Mouse (Mus musculus): ENCODE measurements at regions not wholly inside any gene's neighbourhood (a gene's known extent, or its start where the extent isn't known, plus 50 kb on each side); places are given as distances from the start of the nearest gene placed in this dataset.

DNA sequence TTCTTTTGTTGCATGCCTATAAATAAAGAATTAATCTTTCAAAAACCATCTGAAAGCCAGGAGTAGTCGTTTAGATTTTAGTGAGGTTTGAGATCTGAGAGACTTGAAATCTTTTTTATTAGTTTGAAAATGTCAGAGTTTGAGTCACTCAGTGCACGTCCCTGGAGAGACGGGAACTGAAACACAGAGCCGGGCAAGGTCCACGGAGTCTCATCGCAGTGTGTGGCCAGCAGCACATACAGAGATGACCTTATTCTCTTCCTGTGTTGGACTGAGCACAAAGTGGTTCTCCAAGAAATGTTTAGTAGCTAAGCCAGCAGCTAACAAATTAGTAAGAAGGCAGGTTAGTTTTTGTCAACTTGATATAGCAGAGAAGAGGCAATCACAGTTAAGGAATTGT lies 350.0 kb upstream of the Klf12 start:
- H3K4me1 ChIP-seq (ENCODE audit: control insufficient read depth, insufficient read depth, low read length): no peaks in the 10 kb centered on the region
- 70% methylated on average over 6 of the region's 6 CpGs for WGBS
- no peak for ATAC-seq (ENCODE audit: low FRiP score, low read depth)
- H3K4me2 ChIP-seq (replicated peaks; ENCODE audit: low read depth, low read length, severe bottlenecking): no peak overlapping the region
- no peak for TF ChIP-seq POLR2A (IDR thresholded peaks at IDR 0.05; ENCODE audit: borderline replicate concordance, extremely low read depth, insufficient read depth, insufficient read length)
- DNase-seq (ENCODE audit: low spot score): no peak
- H3K27ac ChIP-seq (replicated peaks; ENCODE audit: low read depth, low read length): no peak overlapping the region
- no peaks in the 10 kb centered on the region for H3K36me3 ChIP-seq (ENCODE audit: control insufficient read depth, insufficient read depth, low read length)
- no peaks in the 10 kb centered on the region for H3K9me3 ChIP-seq (ENCODE audit: control insufficient read depth, low read length)
- no peak overlapping the region for H3K4me3 ChIP-seq (replicated peaks; ENCODE audit: low read length)
- no peak overlapping the region for H3K9ac ChIP-seq (ENCODE audit: low read depth, low read length, severe bottlenecking)
- H3K27me3 ChIP-seq (ENCODE audit: control insufficient read depth, insufficient read depth, low read length): no peaks in the 10 kb centered on the region

DNA sequence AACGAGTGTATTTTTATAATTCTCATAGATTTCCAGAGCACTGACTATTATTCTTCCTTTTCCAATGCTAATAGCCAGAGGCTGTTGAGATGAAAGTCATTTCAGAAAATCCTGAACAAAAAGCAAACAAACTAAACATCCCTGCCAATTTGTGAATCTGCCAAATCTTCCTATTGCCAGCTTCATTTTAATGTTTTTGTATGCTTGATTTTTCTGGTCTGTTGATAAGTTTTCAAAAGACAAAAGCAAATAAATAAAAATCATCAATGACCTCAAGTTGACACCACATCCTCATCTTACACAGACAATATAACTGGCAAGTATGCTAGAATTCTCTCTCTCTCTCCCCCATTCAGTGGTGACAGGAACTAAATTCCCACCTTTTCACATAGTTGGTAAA lies 347.2 kb upstream of the Klf12 start:
- H3K4me2 ChIP-seq (replicated peaks; ENCODE audit: low read depth, low read length, severe bottlenecking): no peak overlapping the region
- no peaks in the 10 kb centered on the region for H3K9me3 ChIP-seq (ENCODE audit: control insufficient read depth, low read length)
- H3K9ac ChIP-seq (ENCODE audit: low read depth, low read length, severe bottlenecking): no peak overlapping the region
- H3K27me3 ChIP-seq (ENCODE audit: control insufficient read depth, insufficient read depth, low read length): no peaks in the 10 kb centered on the region
- DNase-seq (ENCODE audit: low spot score): no peak
- H3K27ac ChIP-seq (replicated peaks; ENCODE audit: low read depth, low read length): no peak overlapping the region
- no peak for TF ChIP-seq POLR2A (IDR thresholded peaks at IDR 0.05; ENCODE audit: borderline replicate concordance, extremely low read depth, insufficient read depth, insufficient read length)
- no peak for ATAC-seq (ENCODE audit: low FRiP score, low read depth)
- 73% methylated on average over 1 of the region's 1 CpGs for WGBS
- H3K4me3 ChIP-seq (replicated peaks; ENCODE audit: low read length): no peak overlapping the region
- H3K36me3 ChIP-seq (ENCODE audit: control insufficient read depth, insufficient read depth, low read length): no peaks in the 10 kb centered on the region
- no peaks in the 10 kb centered on the region for H3K4me1 ChIP-seq (ENCODE audit: control insufficient read depth, insufficient read depth, low read length)

DNA sequence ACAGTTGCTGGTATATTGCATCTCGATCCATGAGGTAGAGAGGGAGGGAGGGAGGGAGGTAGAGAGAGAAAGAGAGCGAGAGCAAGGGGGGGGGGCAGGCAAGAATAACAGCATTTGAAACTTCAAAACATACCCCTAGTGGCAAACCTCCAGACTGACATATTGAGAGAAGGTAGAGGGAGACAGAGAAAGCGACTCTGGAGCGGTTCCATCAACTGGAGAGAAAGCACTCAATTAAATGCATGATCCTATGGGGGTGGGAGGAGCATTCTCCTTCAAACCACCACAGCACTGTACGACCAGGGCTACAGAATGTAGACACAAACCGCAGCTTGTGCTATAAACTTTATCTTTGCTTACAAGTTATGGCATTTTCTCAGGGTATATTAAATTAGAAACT lies 345.7 kb upstream of the Klf12 start:
- Histone ChIP-seq H3K4me1 (ENCODE audit: control insufficient read depth, insufficient read depth, low read length) (no peaks in the 10 kb centered on the region), H3K9ac (ENCODE audit: low read depth, low read length, severe bottlenecking) (no peak overlapping the region), H3K4me3 (replicated peaks; ENCODE audit: low read length) (no peak overlapping the region), H3K27me3 (ENCODE audit: control insufficient read depth, insufficient read depth, low read length) (no peaks in the 10 kb centered on the region), H3K4me2 (replicated peaks; ENCODE audit: low read depth, low read length, severe bottlenecking) (no peak overlapping the region), H3K36me3 (ENCODE audit: control insufficient read depth, insufficient read depth, low read length) (no peaks in the 10 kb centered on the region), H3K9me3 (ENCODE audit: control insufficient read depth, low read length) (no peaks in the 10 kb centered on the region), H3K27ac (replicated peaks; ENCODE audit: low read depth, low read length) (no peak overlapping the region)
- ATAC-seq (ENCODE audit: low FRiP score, low read depth) (no peak), DNase-seq (ENCODE audit: low spot score) (no peak)
- no peak for TF ChIP-seq POLR2A (IDR thresholded peaks at IDR 0.05; ENCODE audit: borderline replicate concordance, extremely low read depth, insufficient read depth, insufficient read length)
- WGBS: 63% methylated on average over 6 of the region's 6 CpGs

DNA sequence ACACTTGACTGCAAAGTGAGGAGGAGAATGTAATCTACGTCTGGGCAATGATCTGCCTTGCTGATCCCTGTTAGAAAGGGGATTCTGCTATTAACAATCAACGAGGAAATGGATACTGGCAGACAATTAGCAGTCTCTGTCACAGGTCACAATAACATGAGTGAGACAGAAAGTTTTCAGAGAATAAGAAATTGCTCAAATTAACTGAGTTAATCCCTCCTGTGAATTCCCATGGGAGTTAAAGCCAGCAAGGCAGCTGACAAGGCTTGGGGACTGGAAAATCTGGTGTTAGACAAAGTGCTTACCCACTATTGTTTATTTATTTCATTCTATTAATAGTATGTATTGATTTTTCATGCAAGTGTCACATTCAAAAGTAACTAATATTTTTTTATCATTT lies 343.0 kb upstream of the Klf12 start:
- Histone ChIP-seq H3K4me3 (replicated peaks; ENCODE audit: low read length) (no peak overlapping the region), H3K4me2 (replicated peaks; ENCODE audit: low read depth, low read length, severe bottlenecking) (no peak overlapping the region), H3K27me3 (ENCODE audit: control insufficient read depth, insufficient read depth, low read length) (no peaks in the 10 kb centered on the region), H3K9ac (ENCODE audit: low read depth, low read length, severe bottlenecking) (no peak overlapping the region), H3K4me1 (ENCODE audit: control insufficient read depth, insufficient read depth, low read length) (no peaks in the 10 kb centered on the region), H3K27ac (replicated peaks; ENCODE audit: low read depth, low read length) (no peak overlapping the region), H3K36me3 (ENCODE audit: control insufficient read depth, insufficient read depth, low read length) (no peaks in the 10 kb centered on the region), H3K9me3 (ENCODE audit: control insufficient read depth, low read length) (no peaks in the 10 kb centered on the region)
- DNase-seq (ENCODE audit: low spot score): no peak
- no peak for ATAC-seq (ENCODE audit: low FRiP score, low read depth)
- WGBS: 55% methylated on average over 2 of the region's 2 CpGs
- TF ChIP-seq POLR2A (IDR thresholded peaks at IDR 0.05; ENCODE audit: borderline replicate concordance, extremely low read depth, insufficient read depth, insufficient read length): no peak

DNA sequence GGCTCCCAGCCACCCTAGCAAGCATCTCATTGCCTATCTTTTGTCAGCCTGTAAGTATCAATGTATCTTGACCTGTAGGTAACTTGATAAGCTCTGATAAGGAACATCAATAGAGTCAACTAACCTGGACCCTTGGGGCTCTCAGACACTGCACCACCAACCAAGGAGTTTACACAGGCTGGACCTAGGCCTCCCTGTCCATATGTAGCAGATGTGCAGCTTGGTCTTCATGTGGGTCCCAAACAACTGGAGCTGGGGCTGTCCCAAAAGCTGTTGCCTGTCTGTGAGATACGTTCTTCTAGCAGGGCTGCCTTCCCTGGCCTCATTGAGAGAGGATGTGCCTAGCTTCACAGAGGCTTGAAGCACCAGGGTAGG lies 335.2 kb upstream of the Klf12 start:
- Histone ChIP-seq H3K27me3 (ENCODE audit: control insufficient read depth, insufficient read depth, low read length) (no peaks in the 10 kb centered on the region), H3K4me3 (replicated peaks; ENCODE audit: low read length) (no peak overlapping the region), H3K4me2 (replicated peaks; ENCODE audit: low read depth, low read length, severe bottlenecking) (no peak overlapping the region), H3K4me1 (ENCODE audit: control insufficient read depth, insufficient read depth, low read length) (peaks cover 9% of the 10 kb centered on the region), H3K9ac (ENCODE audit: low read depth, low read length, severe bottlenecking) (no peak overlapping the region), H3K36me3 (ENCODE audit: control insufficient read depth, insufficient read depth, low read length) (no peaks in the 10 kb centered on the region), H3K9me3 (ENCODE audit: control insufficient read depth, low read length) (no peaks in the 10 kb centered on the region), H3K27ac (replicated peaks; ENCODE audit: low read depth, low read length) (no peak overlapping the region)
- ATAC-seq (ENCODE audit: low FRiP score, low read depth) (no peak), DNase-seq (ENCODE audit: low spot score) (no peak)
- TF ChIP-seq POLR2A (IDR thresholded peaks at IDR 0.05; ENCODE audit: borderline replicate concordance, extremely low read depth, insufficient read depth, insufficient read length): no peak
- WGBS: 35% methylated on average over 1 of the region's 1 CpGs
